Comparison of ENCODE assay signal across 8 mouse cellular contexts in genomic region chr7:120739558-120740101, GRCm38 (mm10). TPM values are rescaled to one million over a fixed set of nuclear protein-coding genes. Genes with fewer than 3 reads are reported as not detected.
A peak's percentile ranks its signal among the peaks of the same experiment; 100 is the strongest.
DNase-seq lines count a peak whose midpoint lies in the region; ATAC-seq lines count a peak whose summit lies in the region.

No protein-coding gene starts in this region.

- H3K36me3 ChIP-seq in lung, embryonic 16.5 days (ENCODE audit: control insufficient read depth, insufficient read depth, low read length) = no peaks in the 10 kb centered on the region
- H3K36me3 ChIP-seq in midbrain, embryonic 14.5 days (ENCODE audit: control insufficient read depth, insufficient read depth, low read length) = no peaks in the 10 kb centered on the region
- H3K36me3 ChIP-seq in embryonic facial prominence, embryonic 10.5 days (replicated peaks) = peaks cover 5% of the 10 kb centered on the region

- 0 out of 2 replicates have a peak overlapping the region, but pooled peaks have one; percentile 15 for H3K27ac ChIP-seq in lung, embryonic 16.5 days (ENCODE audit: low read length)
- no peak overlapping the region for H3K27ac ChIP-seq in midbrain, embryonic 14.5 days (replicated peaks; ENCODE audit: low read depth, low read length)
- no peak overlapping the region for H3K27ac ChIP-seq in embryonic facial prominence, embryonic 10.5 days (replicated peaks)

- peaks cover 6% of the 10 kb centered on the region for H3K4me1 ChIP-seq in lung, embryonic 16.5 days (replicated peaks; ENCODE audit: control insufficient read depth, insufficient read depth, low read length)
- H3K4me1 ChIP-seq in midbrain, embryonic 14.5 days (ENCODE audit: control insufficient read depth, insufficient read depth, low read length) = peaks cover 7% of the 10 kb centered on the region; the same call in 1 of the 2 replicates
- peaks cover 10% of the 10 kb centered on the region for H3K4me1 ChIP-seq in embryonic facial prominence, embryonic 10.5 days

- DNase-seq in lung, postnatal 10 days = no peak
- DNase-seq in frontal cortex, postnatal 10 days (ENCODE audit: low spot score in 2 of 2) = peak; percentile 37 to 54
- peak; percentile 42 for DNase-seq in kidney, adult 9 months
- peak; percentile 37 for DNase-seq in midbrain, embryonic 14.5 days
- DNase-seq in embryonic facial prominence, embryonic 10.5 days (ENCODE audit: low spot score) = no peak
- DNase-seq in cerebellum, postnatal 10 days = no peak

- H3K9ac ChIP-seq in lung, embryonic 16.5 days (ENCODE audit: low read length) = no peak overlapping the region
- H3K9ac ChIP-seq in midbrain, embryonic 14.5 days (replicated peaks; ENCODE audit: low read length) = no peak overlapping the region; the same call in 1 of the 2 replicates

- 6% methylated on average over 5 of the region's 5 CpGs for WGBS in lung, embryonic 16.5 days
- 3% methylated on average over 5 of the region's 5 CpGs for WGBS in midbrain, embryonic 14.5 days
- 18% methylated on average over 5 of the region's 5 CpGs for WGBS in embryonic facial prominence, embryonic 10.5 days

- H3K4me2 ChIP-seq in lung, embryonic 16.5 days (ENCODE audit: low read depth, low read length) = no peak overlapping the region
- 0 out of 2 replicates have a peak overlapping the region, but pooled peaks have one; percentile 10 for H3K4me2 ChIP-seq in midbrain, embryonic 14.5 days (ENCODE audit: low read length)

- no peak overlapping the region for H3K4me3 ChIP-seq in lung, embryonic 16.5 days (ENCODE audit: low read length)
- H3K4me3 ChIP-seq in midbrain, embryonic 14.5 days (replicated peaks; ENCODE audit: low read depth, low read length) = no peak overlapping the region
- no peak overlapping the region for H3K4me3 ChIP-seq in embryonic facial prominence, embryonic 10.5 days

- peak; percentile 79 for ATAC-seq in lung, embryonic 16.5 days (ENCODE audit: low read depth)
- ATAC-seq in midbrain, embryonic 14.5 days (ENCODE audit: low FRiP score, low TSS enrichment) = no peak
- no peak for ATAC-seq in erythroblast, adult 5-6 weeks (replicated peaks; ENCODE audit: low FRiP score, poor library complexity, severe bottlenecking)

- no peaks in the 10 kb centered on the region for H3K9me3 ChIP-seq in lung, embryonic 16.5 days (ENCODE audit: control insufficient read depth, low read length)
- H3K9me3 ChIP-seq in midbrain, embryonic 14.5 days (ENCODE audit: control insufficient read depth, low read length) = no peaks in the 10 kb centered on the region
- H3K9me3 ChIP-seq in embryonic facial prominence, embryonic 10.5 days = no peaks in the 10 kb centered on the region

- no peaks in the 10 kb centered on the region for H3K27me3 ChIP-seq in lung, embryonic 16.5 days (ENCODE audit: control insufficient read depth, insufficient read depth, low read depth, low read length)
- no peaks in the 10 kb centered on the region for H3K27me3 ChIP-seq in midbrain, embryonic 14.5 days (ENCODE audit: control insufficient read depth, insufficient read depth, low read length)
- H3K27me3 ChIP-seq in embryonic facial prominence, embryonic 10.5 days (replicated peaks; ENCODE audit: low read depth, poor library complexity, severe bottlenecking) = no peaks in the 10 kb centered on the region

RNA-seq across cellular contexts. Expression of gene Vwa3a, which starts 0.5 kb away (rescaled TPM):
- polyA plus RNA-seq in lung, embryonic 16.5 days (2015; fragmentation: Nextera tagmentation; extraction: Ambion mirVana) = 2.3 and 2.9 TPM in 2 replicates
- polyA plus RNA-seq in midbrain, embryonic 14.5 days (2014; fragmentation: Nextera tagmentation; extraction: Ambion mirVana) = 1.3 TPM in 2 replicates
- polyA plus RNA-seq in embryonic facial prominence, embryonic 10.5 days (2016; fragmentation: Nextera tagmentation; extraction: Ambion mirVana) = 0.07 and 0.47 TPM in 2 replicates
- not detected in 2 replicates for total RNA-seq in erythroblast, adult 5-6 weeks (2015; ENCODE audit: low replicate concordance)
- not detected in 2 replicates for total RNA-seq in erythroblast, adult 5-6 weeks (2017; ENCODE audit: low replicate concordance)

Comparison
In these comparisons a context has a peak if more than half of its experiments do, and no peak if none do; other contexts are left out.
1. DNase-seq: peak in frontal cortex, postnatal 10 days (2 of 2), kidney, adult 9 months (single experiment) and midbrain, embryonic 14.5 days (single experiment); none in lung, postnatal 10 days (single experiment), embryonic facial prominence, embryonic 10.5 days (single experiment) and cerebellum, postnatal 10 days (0 of 2).